Mouse (Mus musculus) hindbrain, embryonic 12.5 days (tissue): ENCODE measurements at regions not wholly inside any gene's neighbourhood (a gene's known extent, or its start where the extent isn't known, plus 50 kb on each side); places are given as distances from the start of the nearest gene placed in this dataset.

ENCODE experiments used
- ATAC-seq: fragments of 200-750 bp; cut with Nextera tagmentation; 2 replicates; pipeline ENCODE4 v1.8.0; 2017; ENCODE audit warnings: moderate TSS enrichment; ENCODE audit not compliant: low FRiP score
- H3K27ac ChIP-seq: fragments of 300-500 bp; sonication (generic); 2 replicates; pipeline ENCODE4 v1.5.1; 2016; ENCODE audit warnings: mild to moderate bottlenecking
- H3K27me3 ChIP-seq: fragments of 300-500 bp; sonication (generic); 2 replicates; pipeline ENCODE4 v1.6.1; 2016; ENCODE audit warnings: mild to moderate bottlenecking
- H3K36me3 ChIP-seq: fragments of 300-500 bp; sonication (generic); 2 replicates; pipeline ENCODE4 v1.6.1; 2016; ENCODE audit warnings: mild to moderate bottlenecking
- H3K4me1 ChIP-seq: fragments of 300-500 bp; sonication (generic); 2 replicates; pipeline ENCODE4 v1.6.1; 2016
- H3K4me2 ChIP-seq: fragments of 300-500 bp; sonication (generic); replicated peaks from 2 replicates; pipeline ENCODE4 v1.6.1; 2016; ENCODE audit warnings: mild to moderate bottlenecking
- H3K4me3 ChIP-seq: fragments of 300-500 bp; sonication (generic); 2 replicates; pipeline ENCODE4 v1.5.1; 2016; ENCODE audit warnings: mild to moderate bottlenecking
- H3K9ac ChIP-seq: fragments of 300-500 bp; sonication (generic); 2 replicates; pipeline ENCODE4 v1.6.1; 2016; ENCODE audit warnings: mild to moderate bottlenecking, moderate library complexity
- H3K9me3 ChIP-seq: fragments of 300-500 bp; sonication (generic); replicated peaks from 2 replicates; pipeline ENCODE4 v1.6.1; 2016; ENCODE audit warnings: mild to moderate bottlenecking
- WGBS: fragments of 180-500 bp; shearing (Covaris S2); methylation state at CpG from one replicate; pipeline ENCODE4 v1.1.7; 2016; 5-methylcytosine and 5-hydroxymethylcytosine counted together

- Histone ChIP-seq H3K27me3 (no peaks in the 10 kb centered on the region), H3K4me1 (no peaks in the 10 kb centered on the region), H3K9ac (no peak overlapping the region), H3K4me2 (no peak overlapping the region), H3K4me3 (no peak overlapping the region), H3K36me3 (no peaks in the 10 kb centered on the region), H3K27ac (no peak overlapping the region), H3K9me3 (no peaks in the 10 kb centered on the region)
- 80% methylated on average over 2 of the region's 2 CpGs for whole genome bisulfite sequencing
- ATAC-seq = no peak
Measured at GRCm38 (mm10) chr10:16810716-16811115, 912.3 kb upstream of the Cited2 start.

GRCm38 (mm10) chr10:16814013-16814412 lies 909.0 kb upstream of the Cited2 start:
- no peaks in the 10 kb centered on the region for H3K9me3 ChIP-seq
- WGBS = 87% methylated on average over 2 of the region's 2 CpGs

GRCm38 (mm10) chr10:16861534-16861933 lies 861.5 kb upstream of the Cited2 start:
- Histone ChIP-seq H3K9me3 (no peaks in the 10 kb centered on the region), H3K4me1 (no peaks in the 10 kb centered on the region), H3K9ac (no peak overlapping the region), H3K27ac (no peak overlapping the region), H3K4me3 (no peak overlapping the region), H3K36me3 (no peaks in the 10 kb centered on the region), H3K27me3 (no peaks in the 10 kb centered on the region), H3K4me2 (no peak overlapping the region)
- no peak for ATAC-seq
- 92% methylated on average over 1 of the region's 1 CpGs for WGBS

More at GRCm38 (mm10) chr10:16814013-16814412, 909.0 kb upstream of the Cited2 start:
- no peak for ATAC-seq
- H3K4me3 ChIP-seq = no peak overlapping the region
- H3K9ac ChIP-seq = no peak overlapping the region
- H3K27me3 ChIP-seq = no peaks in the 10 kb centered on the region
- H3K27ac ChIP-seq = no peak overlapping the region
- no peaks in the 10 kb centered on the region for H3K4me1 ChIP-seq
- no peaks in the 10 kb centered on the region for H3K36me3 ChIP-seq
- H3K4me2 ChIP-seq = no peak overlapping the region

GRCm38 (mm10) chr10:16866914-16867313 lies 856.1 kb upstream of the Cited2 start:
- no peak for ATAC-seq
- 80% methylated on average over 2 of the region's 2 CpGs for WGBS
- Histone ChIP-seq H3K36me3 (no peaks in the 10 kb centered on the region), H3K9me3 (no peaks in the 10 kb centered on the region), H3K4me2 (no peak overlapping the region), H3K27me3 (no peaks in the 10 kb centered on the region), H3K4me1 (no peaks in the 10 kb centered on the region), H3K27ac (no peak overlapping the region), H3K4me3 (no peak overlapping the region), H3K9ac (no peak overlapping the region)

GRCm38 (mm10) chr10:16874131-16874530 lies 848.9 kb upstream of the Cited2 start:
- Histone ChIP-seq H3K9me3 (no peaks in the 10 kb centered on the region), H3K4me1 (no peaks in the 10 kb centered on the region), H3K27me3 (no peaks in the 10 kb centered on the region), H3K4me3 (no peak overlapping the region), H3K9ac (no peak overlapping the region), H3K36me3 (no peaks in the 10 kb centered on the region), H3K4me2 (no peak overlapping the region), H3K27ac (no peak overlapping the region)
- no peak for ATAC-seq
- WGBS = 78% methylated on average over 3 of the region's 3 CpGs

- Histone ChIP-seq H3K9ac (no peak overlapping the region), H3K4me3 (no peak overlapping the region), H3K27me3 (no peaks in the 10 kb centered on the region), H3K36me3 (no peaks in the 10 kb centered on the region), H3K9me3 (no peaks in the 10 kb centered on the region), H3K4me2 (no peak overlapping the region), H3K4me1 (no peaks in the 10 kb centered on the region), H3K27ac (no peak overlapping the region)
- ATAC-seq = no peak
Measured at GRCm38 (mm10) chr10:16878197-16878596, 844.8 kb upstream of the Cited2 start.

- H3K4me1 ChIP-seq = no peaks in the 10 kb centered on the region
- H3K27me3 ChIP-seq = no peaks in the 10 kb centered on the region
- no peak overlapping the region for H3K27ac ChIP-seq
- no peaks in the 10 kb centered on the region for H3K36me3 ChIP-seq
- no peak for ATAC-seq
- no peaks in the 10 kb centered on the region for H3K9me3 ChIP-seq
- H3K4me2 ChIP-seq = no peak overlapping the region
- H3K4me3 ChIP-seq = no peak overlapping the region
- no peak overlapping the region for H3K9ac ChIP-seq
Measured at GRCm38 (mm10) chr10:16893316-16893715, 829.7 kb upstream of the Cited2 start.

- H3K4me3 ChIP-seq = no peak overlapping the region
- H3K9ac ChIP-seq = no peak overlapping the region
- no peak for ATAC-seq
- no peak overlapping the region for H3K4me2 ChIP-seq
- H3K9me3 ChIP-seq = no peaks in the 10 kb centered on the region
- no peaks in the 10 kb centered on the region for H3K36me3 ChIP-seq
- H3K4me1 ChIP-seq = no peaks in the 10 kb centered on the region
- H3K27me3 ChIP-seq = no peaks in the 10 kb centered on the region
- H3K27ac ChIP-seq = no peak overlapping the region
Measured at GRCm38 (mm10) chr10:16895332-16895731, 827.7 kb upstream of the Cited2 start.

- Histone ChIP-seq H3K4me3 (no peak overlapping the region), H3K4me2 (no peak overlapping the region), H3K9ac (no peak overlapping the region), H3K9me3 (no peaks in the 10 kb centered on the region), H3K4me1 (no peaks in the 10 kb centered on the region), H3K27ac (no peak overlapping the region), H3K36me3 (no peaks in the 10 kb centered on the region), H3K27me3 (no peaks in the 10 kb centered on the region)
- 81% methylated on average over 2 of the region's 2 CpGs for WGBS
- no peak for ATAC-seq
Measured at GRCm38 (mm10) chr10:16922888-16923287, 800.1 kb upstream of the Cited2 start.

- Histone ChIP-seq H3K27me3 (no peaks in the 10 kb centered on the region), H3K4me2 (no peak overlapping the region), H3K27ac (no peak overlapping the region), H3K9ac (no peak overlapping the region), H3K9me3 (no peaks in the 10 kb centered on the region), H3K4me1 (no peaks in the 10 kb centered on the region), H3K36me3 (no peaks in the 10 kb centered on the region), H3K4me3 (no peak overlapping the region)
- ATAC-seq = no peak
- 86% methylated on average over 6 of the region's 6 CpGs for WGBS
Measured at GRCm38 (mm10) chr10:16923851-16924250, 799.2 kb upstream of the Cited2 start.

GRCm38 (mm10) chr10:16937705-16938104 lies 785.3 kb upstream of the Cited2 start:
- no peaks in the 10 kb centered on the region for H3K4me1 ChIP-seq
- no peak overlapping the region for H3K4me3 ChIP-seq
- 92% methylated on average over 4 of the region's 4 CpGs for WGBS
- H3K4me2 ChIP-seq = no peak overlapping the region
- no peaks in the 10 kb centered on the region for H3K36me3 ChIP-seq
- H3K27ac ChIP-seq = no peak overlapping the region
- no peaks in the 10 kb centered on the region; the same call in 1 of the 2 replicates for H3K9me3 ChIP-seq
- ATAC-seq = no peak
- no peak overlapping the region for H3K9ac ChIP-seq
- no peaks in the 10 kb centered on the region for H3K27me3 ChIP-seq

- no peak overlapping the region for H3K27ac ChIP-seq
- no peaks in the 10 kb centered on the region for H3K36me3 ChIP-seq
- ATAC-seq = no peak
- H3K27me3 ChIP-seq = no peaks in the 10 kb centered on the region
- no peaks in the 10 kb centered on the region for H3K4me1 ChIP-seq
- no peak overlapping the region for H3K4me3 ChIP-seq
- H3K4me2 ChIP-seq = no peak overlapping the region
- WGBS = 48% methylated on average over 1 of the region's 1 CpGs
- no peak overlapping the region for H3K9ac ChIP-seq
- H3K9me3 ChIP-seq = no peaks in the 10 kb centered on the region
Measured at GRCm38 (mm10) chr10:16951636-16952035, 771.4 kb upstream of the Cited2 start.

GRCm38 (mm10) chr10:16960971-16961370 lies 762.0 kb upstream of the Cited2 start:
- no peaks in the 10 kb centered on the region for H3K36me3 ChIP-seq
- 94% methylated on average over 3 of the region's 3 CpGs for WGBS
- H3K9ac ChIP-seq = no peak overlapping the region
- no peak for ATAC-seq
- H3K27ac ChIP-seq = no peak overlapping the region
- H3K4me1 ChIP-seq = no peaks in the 10 kb centered on the region
- H3K4me3 ChIP-seq = no peak overlapping the region
- H3K27me3 ChIP-seq = no peaks in the 10 kb centered on the region
- no peaks in the 10 kb centered on the region for H3K9me3 ChIP-seq
- no peak overlapping the region for H3K4me2 ChIP-seq

GRCm38 (mm10) chr10:16962463-16962862 lies 760.6 kb upstream of the Cited2 start:
- H3K4me3 ChIP-seq = no peak overlapping the region

More at GRCm38 (mm10) chr10:16962463-16962862, 760.6 kb upstream of the Cited2 start:
- no peaks in the 10 kb centered on the region for H3K36me3 ChIP-seq
- ATAC-seq = no peak
- no peaks in the 10 kb centered on the region for H3K9me3 ChIP-seq
- no peak overlapping the region for H3K27ac ChIP-seq
- H3K27me3 ChIP-seq = no peaks in the 10 kb centered on the region
- no peak overlapping the region for H3K4me2 ChIP-seq
- no peaks in the 10 kb centered on the region for H3K4me1 ChIP-seq
- H3K9ac ChIP-seq = no peak overlapping the region
- WGBS = 77% methylated on average over 2 of the region's 2 CpGs
